Mouse (Mus musculus): Measurements from ENCODE around the gene Snrnp200. TPM values are rescaled to one million over a fixed set of nuclear protein-coding genes. Genes with fewer than 3 reads are reported as not detected.

Gene Snrnp200
- polyA plus RNA-seq, 1 experiment from 2014 or later: 107 TPM

GRCm38 (mm10) chr2:127248334-127249004 is 40.3 kb downstream of the Snrnp200 start:
- Histone ChIP-seq H3K27ac (replicated peaks; ENCODE audit: low read depth, low read length) (no peak overlapping the region), H3K4me3 (ENCODE audit: low read depth, low read length) (peak overlapping the region; percentile 86), H3K4me1 (ENCODE audit: control insufficient read depth, insufficient read depth, low read length) (no peaks in the 10 kb centered on the region; the same call in 1 of the 2 replicates), H3K9me3 (replicated peaks; ENCODE audit: control insufficient read depth, low read length) (no peaks in the 10 kb centered on the region), H3K4me2 (ENCODE audit: low read depth, low read length) (peak overlapping the region; percentile 97), H3K27me3 (ENCODE audit: control insufficient read depth, insufficient read depth, low read length) (no peaks in the 10 kb centered on the region), H3K36me3 (replicated peaks; ENCODE audit: control insufficient read depth, insufficient read depth, low read depth, low read length) (peaks cover 3% of the 10 kb centered on the region), H3K9ac (replicated peaks; ENCODE audit: low read length) (peak overlapping the region; percentile 86)
- DNase-seq (ENCODE audit: low spot score) (peak; percentile 55), ATAC-seq (replicated peaks; ENCODE audit: insufficient number of reproducible peaks, low FRiP score, low TSS enrichment, low read depth) (peak; percentile 58)
- WGBS: under 1% methylated on average over 39 of the region's 39 CpGs

DNA sequence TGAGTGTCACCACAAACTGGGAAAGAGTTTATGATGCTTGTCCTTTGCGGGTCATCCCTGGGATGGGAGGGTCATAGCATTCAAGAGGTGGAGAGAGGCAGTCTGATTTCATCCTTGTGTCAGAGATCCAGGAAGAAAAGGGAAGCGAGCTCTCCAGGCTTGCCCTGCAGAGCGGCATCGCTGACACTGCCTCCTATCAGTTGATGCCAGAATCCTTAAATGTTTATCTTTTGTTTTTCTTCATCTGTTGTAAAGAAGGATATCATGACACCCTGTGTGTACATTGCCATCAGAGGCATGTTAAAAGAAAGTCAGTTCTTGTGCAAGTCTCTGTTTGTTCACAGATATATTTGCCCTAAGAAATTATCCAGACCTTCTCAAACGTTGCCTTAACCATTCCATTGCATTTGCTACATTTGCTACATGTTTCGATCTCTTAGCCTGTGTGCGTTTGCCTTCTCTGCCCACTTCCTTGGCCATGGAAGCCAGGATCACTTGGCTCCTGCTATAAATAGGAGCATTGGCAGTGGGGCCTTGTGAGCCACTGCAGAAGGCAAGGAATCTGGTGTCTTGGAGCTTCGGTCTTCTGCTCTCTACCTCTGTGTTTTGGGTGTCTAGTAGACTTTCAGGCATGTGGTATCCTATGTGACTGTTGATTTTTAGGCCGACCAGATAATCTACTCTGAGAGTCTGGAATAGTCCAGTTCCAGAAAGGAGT is 42.3 kb downstream of the Snrnp200 start:
- Histone ChIP-seq H3K36me3 (replicated peaks; ENCODE audit: control insufficient read depth, insufficient read depth, low read depth, low read length) (peaks cover under 1% of the 10 kb centered on the region; the same call in 1 of the 2 replicates), H3K4me1 (ENCODE audit: control insufficient read depth, insufficient read depth, low read length) (no peaks in the 10 kb centered on the region; the same call in 1 of the 2 replicates), H3K27me3 (ENCODE audit: control insufficient read depth, insufficient read depth, low read length) (no peaks in the 10 kb centered on the region), H3K4me3 (ENCODE audit: low read depth, low read length) (no peak overlapping the region), H3K9me3 (replicated peaks; ENCODE audit: control insufficient read depth, low read length) (no peaks in the 10 kb centered on the region), H3K27ac (replicated peaks; ENCODE audit: low read depth, low read length) (no peak overlapping the region), H3K9ac (replicated peaks; ENCODE audit: low read length) (no peak overlapping the region), H3K4me2 (ENCODE audit: low read depth, low read length) (no peak overlapping the region)
- no peak for ATAC-seq (replicated peaks; ENCODE audit: insufficient number of reproducible peaks, low FRiP score, low TSS enrichment, low read depth)
- 91% methylated on average over 9 of the region's 9 CpGs for WGBS
- no peak for DNase-seq (ENCODE audit: low spot score)

- ATAC-seq (replicated peaks; ENCODE audit: insufficient number of reproducible peaks, low FRiP score, low TSS enrichment, low read depth) (no peak), DNase-seq (ENCODE audit: low spot score) (no peak)
- no peaks in the 10 kb centered on the region for H3K9me3 ChIP-seq (replicated peaks; ENCODE audit: control insufficient read depth, low read length)
- no peak overlapping the region for H3K4me2 ChIP-seq (ENCODE audit: low read depth, low read length)
- H3K4me3 ChIP-seq (ENCODE audit: low read depth, low read length): no peak overlapping the region
- H3K9ac ChIP-seq (replicated peaks; ENCODE audit: low read length): no peak overlapping the region
- no peak overlapping the region for H3K27ac ChIP-seq (replicated peaks; ENCODE audit: low read depth, low read length)
- no peaks in the 10 kb centered on the region for H3K36me3 ChIP-seq (replicated peaks; ENCODE audit: control insufficient read depth, insufficient read depth, low read depth, low read length)
- no peaks in the 10 kb centered on the region; the same call in 1 of the 2 replicates for H3K4me1 ChIP-seq (ENCODE audit: control insufficient read depth, insufficient read depth, low read length)
- no peaks in the 10 kb centered on the region for H3K27me3 ChIP-seq (ENCODE audit: control insufficient read depth, insufficient read depth, low read length)
- WGBS: 80% methylated on average over 3 of the region's 3 CpGs
Observed at GRCm38 (mm10) chr2:127251457-127251856, 43.3 kb downstream of the Snrnp200 start.

- Histone ChIP-seq H3K4me2 (ENCODE audit: low read depth, low read length) (no peak overlapping the region), H3K36me3 (replicated peaks; ENCODE audit: control insufficient read depth, insufficient read depth, low read depth, low read length) (no peaks in the 10 kb centered on the region), H3K9ac (replicated peaks; ENCODE audit: low read length) (no peak overlapping the region), H3K9me3 (replicated peaks; ENCODE audit: control insufficient read depth, low read length) (no peaks in the 10 kb centered on the region), H3K27me3 (ENCODE audit: control insufficient read depth, insufficient read depth, low read length) (no peaks in the 10 kb centered on the region), H3K4me1 (ENCODE audit: control insufficient read depth, insufficient read depth, low read length) (no peaks in the 10 kb centered on the region; the same call in 1 of the 2 replicates), H3K27ac (replicated peaks; ENCODE audit: low read depth, low read length) (no peak overlapping the region), H3K4me3 (ENCODE audit: low read depth, low read length) (no peak overlapping the region)
- DNase-seq (ENCODE audit: low spot score) (no peak), ATAC-seq (replicated peaks; ENCODE audit: insufficient number of reproducible peaks, low FRiP score, low TSS enrichment, low read depth) (no peak)
- WGBS: 72% methylated on average over 3 of the region's 3 CpGs
Observed at GRCm38 (mm10) chr2:127251880-127252527, 43.8 kb downstream of the Snrnp200 start.

- DNase-seq (ENCODE audit: low spot score) (no peak), ATAC-seq (replicated peaks; ENCODE audit: insufficient number of reproducible peaks, low FRiP score, low TSS enrichment, low read depth) (no peak)
- Histone ChIP-seq H3K27ac (replicated peaks; ENCODE audit: low read depth, low read length) (no peak overlapping the region), H3K4me1 (ENCODE audit: control insufficient read depth, insufficient read depth, low read length) (no peaks in the 10 kb centered on the region), H3K4me3 (ENCODE audit: low read depth, low read length) (no peak overlapping the region), H3K36me3 (replicated peaks; ENCODE audit: control insufficient read depth, insufficient read depth, low read depth, low read length) (no peaks in the 10 kb centered on the region; the same call in 1 of the 2 replicates), H3K4me2 (ENCODE audit: low read depth, low read length) (no peak overlapping the region), H3K9ac (replicated peaks; ENCODE audit: low read length) (no peak overlapping the region), H3K27me3 (ENCODE audit: control insufficient read depth, insufficient read depth, low read length) (no peaks in the 10 kb centered on the region), H3K9me3 (replicated peaks; ENCODE audit: control insufficient read depth, low read length) (no peaks in the 10 kb centered on the region)
- WGBS: 77% methylated on average over 5 of the region's 5 CpGs
Observed at GRCm38 (mm10) chr2:127252787-127253186, 44.6 kb downstream of the Snrnp200 start.

DNA sequence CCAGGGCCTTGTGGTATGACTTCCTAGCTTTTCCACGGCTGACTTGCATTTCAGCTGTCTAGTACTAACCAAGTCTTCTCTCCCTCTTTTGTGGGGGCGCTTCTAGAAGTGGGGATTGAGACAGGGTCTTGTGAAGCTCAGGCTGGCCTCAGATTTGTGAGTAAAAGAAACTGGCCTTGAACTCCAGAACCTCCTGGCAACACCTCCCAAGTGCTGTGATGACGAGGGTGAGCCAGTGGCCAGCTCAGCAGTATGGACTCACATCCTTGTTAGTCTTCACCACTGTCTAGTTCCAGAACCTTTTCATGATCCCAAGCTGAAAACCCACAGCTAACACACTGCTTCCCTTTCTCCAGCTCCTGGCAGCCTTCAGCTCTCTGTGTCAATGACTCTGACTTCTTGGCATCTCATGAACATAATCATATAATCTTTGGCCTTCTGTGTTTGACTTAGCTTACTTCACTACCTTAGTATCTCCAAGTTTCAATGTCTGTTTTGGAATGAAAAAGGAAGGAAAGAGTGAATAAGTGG is 46.5 kb downstream of the Snrnp200 start:
- Histone ChIP-seq H3K4me3 (ENCODE audit: low read depth, low read length) (no peak overlapping the region), H3K4me2 (ENCODE audit: low read depth, low read length) (no peak overlapping the region), H3K9ac (replicated peaks; ENCODE audit: low read length) (no peak overlapping the region), H3K9me3 (replicated peaks; ENCODE audit: control insufficient read depth, low read length) (no peaks in the 10 kb centered on the region), H3K36me3 (replicated peaks; ENCODE audit: control insufficient read depth, insufficient read depth, low read depth, low read length) (no peaks in the 10 kb centered on the region; the same call in 1 of the 2 replicates), H3K27ac (replicated peaks; ENCODE audit: low read depth, low read length) (no peak overlapping the region), H3K27me3 (ENCODE audit: control insufficient read depth, insufficient read depth, low read length) (no peaks in the 10 kb centered on the region), H3K4me1 (ENCODE audit: control insufficient read depth, insufficient read depth, low read length) (no peaks in the 10 kb centered on the region)
- DNase-seq (ENCODE audit: low spot score): no peak
- 86% methylated on average over 3 of the region's 3 CpGs for WGBS
- ATAC-seq (replicated peaks; ENCODE audit: insufficient number of reproducible peaks, low FRiP score, low TSS enrichment, low read depth): no peak

DNA sequence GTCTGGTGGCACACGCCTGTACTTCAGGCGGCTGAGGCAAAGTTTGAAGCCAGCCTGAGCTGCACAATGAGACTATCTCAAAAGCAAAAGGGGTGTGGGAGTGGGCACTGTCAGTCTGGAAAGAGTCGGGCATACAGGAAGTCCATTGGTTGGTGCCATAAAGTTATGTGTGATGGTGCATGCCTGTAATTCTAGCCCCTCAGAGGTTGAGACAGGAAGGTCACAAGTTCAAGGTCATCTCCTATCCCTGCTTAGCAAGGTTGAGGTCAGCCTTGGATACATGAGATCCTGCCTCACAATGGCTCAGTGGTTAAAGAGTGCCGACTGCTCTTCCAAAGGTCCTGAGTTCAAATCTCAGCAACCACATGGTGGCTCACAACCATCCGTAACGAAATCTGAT is 47.1 kb downstream of the Snrnp200 start:
- no peak for ATAC-seq (replicated peaks; ENCODE audit: insufficient number of reproducible peaks, low FRiP score, low TSS enrichment, low read depth)
- Histone ChIP-seq H3K4me3 (ENCODE audit: low read depth, low read length) (no peak overlapping the region), H3K27me3 (ENCODE audit: control insufficient read depth, insufficient read depth, low read length) (no peaks in the 10 kb centered on the region), H3K9ac (replicated peaks; ENCODE audit: low read length) (no peak overlapping the region), H3K36me3 (replicated peaks; ENCODE audit: control insufficient read depth, insufficient read depth, low read depth, low read length) (no peaks in the 10 kb centered on the region; the same call in 1 of the 2 replicates), H3K9me3 (replicated peaks; ENCODE audit: control insufficient read depth, low read length) (no peaks in the 10 kb centered on the region), H3K4me2 (ENCODE audit: low read depth, low read length) (no peak overlapping the region), H3K27ac (replicated peaks; ENCODE audit: low read depth, low read length) (no peak overlapping the region), H3K4me1 (ENCODE audit: control insufficient read depth, insufficient read depth, low read length) (no peaks in the 10 kb centered on the region)
- no peak for DNase-seq (ENCODE audit: low spot score)
- WGBS: 77% methylated on average over 6 of the region's 6 CpGs
